Comparison of ENCODE assay signal across 17 mouse cellular contexts in the genomic region with DNA sequence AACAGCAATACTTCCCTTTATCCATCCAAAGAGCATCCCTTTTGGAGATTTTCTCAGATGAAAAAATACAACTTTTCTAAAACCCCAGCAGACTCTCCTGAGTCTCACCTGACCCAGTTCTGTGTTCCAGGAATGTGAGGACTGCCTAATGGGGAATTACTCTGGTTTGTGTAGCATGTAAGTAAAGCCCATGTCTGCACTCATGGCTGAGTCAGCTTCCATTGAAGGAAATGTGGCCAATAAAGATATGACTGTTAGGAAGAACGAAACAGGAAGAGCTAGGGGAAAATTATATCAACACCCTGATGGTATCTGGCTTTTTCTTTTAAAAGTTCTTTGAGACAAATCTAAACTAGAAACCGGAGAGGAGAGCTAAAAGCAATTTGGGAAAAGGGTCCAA.
"Had no signal": no experiment of that assay in that cellular context is flagged by ENCODE, and none has a peak within 500 bp of the region (broad histone marks: within the 10 kb centered on the region; RNA-seq: fewer than 3 reads in every experiment).

No protein-coding gene starts in this region.

- H3K9ac ChIP-seq: intestine, embryonic 15.5 days; limb, embryonic 13.5 days; liver, embryonic 14.5 days; lung, embryonic 14.5 days; midbrain, embryonic 15.5 days; neural tube, embryonic 12.5 days had no signal

- ATAC-seq: intestine, embryonic 15.5 days; midbrain, embryonic 15.5 days had no signal

- DNase-seq: kidney, adult 18-20 months; kidney, postnatal 10 days; kidney, postnatal 4 days; lung, embryonic 14.5 days; lung, postnatal 14 days; right cerebral cortex, postnatal 4 days; spleen, adult 18-20 months; thymus, adult 18-20 months; thymus, postnatal 14 days had no signal

- H3K9me3 ChIP-seq: intestine, embryonic 15.5 days; limb, embryonic 13.5 days; midbrain, embryonic 10.5 days; midbrain, embryonic 15.5 days; neural tube, embryonic 12.5 days had no signal

- H3K4me2 ChIP-seq: intestine, embryonic 15.5 days; limb, embryonic 13.5 days; lung, embryonic 14.5 days; midbrain, embryonic 15.5 days; neural tube, embryonic 12.5 days had no signal

- H3K27me3 ChIP-seq: intestine, embryonic 15.5 days; limb, embryonic 13.5 days; midbrain, embryonic 15.5 days; neural tube, embryonic 12.5 days had no signal

- H3K4me3 ChIP-seq: intestine, embryonic 15.5 days; layer of hippocampus, adult 2 months; limb, embryonic 13.5 days; midbrain, embryonic 10.5 days; midbrain, embryonic 15.5 days; neural tube, embryonic 12.5 days had no signal

- H3K27ac ChIP-seq: intestine, embryonic 15.5 days; layer of hippocampus, adult 2 months; limb, embryonic 13.5 days; liver, embryonic 14.5 days; macrophage; midbrain, embryonic 10.5 days; midbrain, embryonic 15.5 days; neural tube, embryonic 12.5 days had no signal
